Mouse (Mus musculus): Measurements from ENCODE around the gene Plcl1.

Gene Plcl1

GRCm38 (mm10) chr1:55525748-55526147 lies 120.0 kb downstream of the Plcl1 start:
- no peak for DNase-seq (ENCODE audit: low spot score)

- peak; percentile 71 for DNase-seq (ENCODE audit: low spot score)
Observed at GRCm38 (mm10) chr1:55528547-55529304, 123.0 kb downstream of the Plcl1 start.

- DNase-seq (ENCODE audit: low spot score), result no peak
Observed at GRCm38 (mm10) chr1:55533823-55534222, 128.1 kb downstream of the Plcl1 start.

- DNase-seq (ENCODE audit: low spot score), result no peak
Observed at GRCm38 (mm10) chr1:55554405-55554804, 148.7 kb downstream of the Plcl1 start.

- no peak for DNase-seq (ENCODE audit: low spot score)
Observed at GRCm38 (mm10) chr1:55557960-55558359, 152.2 kb downstream of the Plcl1 start.

- peak; percentile 15 for DNase-seq (ENCODE audit: low spot score)
Observed at GRCm38 (mm10) chr1:55558409-55558808, 152.7 kb downstream of the Plcl1 start.

GRCm38 (mm10) chr1:55559998-55560397 lies 154.3 kb downstream of the Plcl1 start:
- no peak for DNase-seq (ENCODE audit: low spot score)

- DNase-seq (ENCODE audit: low spot score), result no peak
Observed at GRCm38 (mm10) chr1:55565933-55566332, 160.2 kb downstream of the Plcl1 start.

GRCm38 (mm10) chr1:55567801-55568360 lies 162.2 kb downstream of the Plcl1 start:
- DNase-seq (ENCODE audit: low spot score), result no peak

GRCm38 (mm10) chr1:55570225-55570624 lies 164.5 kb downstream of the Plcl1 start:
- DNase-seq (ENCODE audit: low spot score), result no peak

- DNase-seq (ENCODE audit: low spot score), result no peak
Observed at GRCm38 (mm10) chr1:55571399-55571798, 165.7 kb downstream of the Plcl1 start.

- no peak for DNase-seq (ENCODE audit: low spot score)
Observed at GRCm38 (mm10) chr1:55572202-55572601, 166.5 kb downstream of the Plcl1 start.

- no peak for DNase-seq (ENCODE audit: low spot score)
Observed at GRCm38 (mm10) chr1:55572664-55573063, 166.9 kb downstream of the Plcl1 start.

GRCm38 (mm10) chr1:55575916-55576315 lies 170.2 kb downstream of the Plcl1 start:
- DNase-seq (ENCODE audit: low spot score), result peak; percentile 62

GRCm38 (mm10) chr1:55581752-55582151 lies 176.0 kb downstream of the Plcl1 start:
- no peak for DNase-seq (ENCODE audit: low spot score)

GRCm38 (mm10) chr1:55585441-55585840 lies 179.7 kb downstream of the Plcl1 start:
- no peak for DNase-seq (ENCODE audit: low spot score)

- DNase-seq (ENCODE audit: low spot score), result no peak
Observed at GRCm38 (mm10) chr1:55588090-55588489, 182.4 kb downstream of the Plcl1 start.

- DNase-seq (ENCODE audit: low spot score), result no peak
Observed at GRCm38 (mm10) chr1:55590047-55590446, 184.3 kb downstream of the Plcl1 start.

- peak; percentile 83 for DNase-seq (ENCODE audit: low spot score)
Observed at GRCm38 (mm10) chr1:55600496-55600895, 194.8 kb downstream of the Plcl1 start.

GRCm38 (mm10) chr1:55604593-55604992 lies 198.9 kb downstream of the Plcl1 start:
- no peak for DNase-seq (ENCODE audit: low spot score)

GRCm38 (mm10) chr1:55605450-55605849 lies 199.7 kb downstream of the Plcl1 start:
- DNase-seq (ENCODE audit: low spot score), result no peak

GRCm38 (mm10) chr1:55605956-55606355 lies 200.2 kb downstream of the Plcl1 start:
- DNase-seq (ENCODE audit: low spot score), result no peak

GRCm38 (mm10) chr1:55606405-55606804 lies 200.7 kb downstream of the Plcl1 start:
- DNase-seq (ENCODE audit: low spot score), result no peak
